Mouse (Mus musculus) liver, embryonic 12.5 days (tissue): ENCODE measurements at regions not wholly inside any gene's neighbourhood (a gene's known extent, or its start where the extent isn't known, plus 50 kb on each side); places are given as distances from the start of the nearest gene placed in this dataset.

ENCODE experiments used
- ATAC-seq: fragments of 200-750 bp; cut with Nextera tagmentation; 2 replicates; pipeline ENCODE4 v1.8.0; 2017; ENCODE audit warnings: moderate number of reproducible peaks, mild to moderate bottlenecking, moderate library complexity
- H3K27ac ChIP-seq: fragments of 300-500 bp; sonication (generic); 2 replicates; pipeline ENCODE4 v1.5.1; 2016; ENCODE audit warnings: mild to moderate bottlenecking
- H3K27me3 ChIP-seq: fragments of 300-500 bp; sonication (generic); replicated peaks from 2 replicates; pipeline ENCODE4 v1.6.1; 2016; ENCODE audit warnings: mild to moderate bottlenecking, moderate library complexity
- H3K36me3 ChIP-seq: fragments of 300-500 bp; sonication (generic); 2 replicates; pipeline ENCODE4 v1.6.1; 2016; ENCODE audit warnings: mild to moderate bottlenecking, moderate library complexity
- H3K4me1 ChIP-seq: fragments of 300-500 bp; sonication (generic); 2 replicates; pipeline ENCODE4 v1.6.1; 2016
- H3K4me2 ChIP-seq: fragments of 300-500 bp; sonication (generic); 2 replicates; pipeline ENCODE4 v1.6.1; 2016; ENCODE audit warnings: mild to moderate bottlenecking, moderate library complexity
- H3K4me3 ChIP-seq: fragments of 300-500 bp; sonication (generic); 2 replicates; pipeline ENCODE4 v1.5.1; 2016; ENCODE audit warnings: mild to moderate bottlenecking, moderate library complexity
- H3K9ac ChIP-seq: fragments of 300-500 bp; sonication (generic); 2 replicates; pipeline ENCODE4 v1.6.1; 2016; ENCODE audit warnings: mild to moderate bottlenecking, moderate library complexity
- H3K9me3 ChIP-seq: fragments of 300-500 bp; sonication (generic); replicated peaks from 2 replicates; pipeline ENCODE4 v1.6.1; 2016; ENCODE audit warnings: mild to moderate bottlenecking, moderate library complexity
- WGBS: fragments of 180-500 bp; shearing (Covaris S2); methylation state at CpG from one replicate; pipeline ENCODE4 v1.1.7; 2016; ENCODE audit not compliant: insufficient replicate concordance; 5-methylcytosine and 5-hydroxymethylcytosine counted together

DNA sequence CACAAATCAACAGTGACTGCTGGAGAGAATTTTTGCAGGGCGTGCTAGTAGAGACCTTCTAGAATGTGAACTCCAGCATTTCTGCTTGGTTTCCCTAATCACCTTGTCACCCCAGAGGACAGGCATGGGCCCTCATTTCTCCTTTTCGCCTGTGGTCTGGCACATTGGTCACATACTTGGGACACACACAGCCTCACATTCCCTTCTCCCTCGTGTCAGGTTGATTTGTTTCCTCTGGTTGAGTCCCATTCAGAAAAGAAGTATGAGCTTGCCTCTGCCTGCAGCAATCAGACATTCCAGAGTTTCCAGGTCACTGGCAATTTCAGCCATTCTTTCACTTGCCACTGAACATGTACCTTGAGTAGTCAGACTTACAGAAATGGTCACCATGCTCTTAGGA, 323.8 kb upstream of the 4931429L15Rik start:
- no peaks in the 10 kb centered on the region for H3K36me3 ChIP-seq
- WGBS, result 57% methylated on average over 3 of the region's 3 CpGs
- no peak overlapping the region for H3K27ac ChIP-seq
- H3K9me3 ChIP-seq, result no peaks in the 10 kb centered on the region
- no peak overlapping the region for H3K4me2 ChIP-seq
- no peak overlapping the region for H3K4me3 ChIP-seq
- ATAC-seq, result no peak
- no peaks in the 10 kb centered on the region for H3K4me1 ChIP-seq
- no peak overlapping the region for H3K9ac ChIP-seq
- no peaks in the 10 kb centered on the region for H3K27me3 ChIP-seq

DNA sequence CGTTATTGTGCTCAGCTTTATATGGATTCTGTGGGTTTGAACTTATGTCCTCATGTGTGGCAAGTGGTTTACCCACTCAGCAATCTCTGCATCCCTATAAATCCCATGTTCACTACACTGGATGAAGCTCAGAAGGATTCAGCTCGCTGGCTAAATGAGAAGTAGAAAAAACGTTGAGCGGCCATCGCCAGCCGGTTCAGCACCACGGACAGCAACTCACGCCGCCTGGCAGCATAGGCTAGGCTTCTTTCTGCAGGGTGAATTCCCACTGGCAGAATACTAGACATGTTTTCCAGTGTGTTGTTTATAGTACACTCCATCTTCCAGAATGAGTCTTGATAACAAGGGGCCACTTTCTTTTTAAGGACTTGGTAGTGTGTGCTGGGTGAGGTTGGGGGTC, 322.9 kb upstream of the 4931429L15Rik start:
- no peaks in the 10 kb centered on the region for H3K27me3 ChIP-seq
- no peak overlapping the region for H3K27ac ChIP-seq
- H3K4me3 ChIP-seq, result no peak overlapping the region
- ATAC-seq, result no peak
- no peaks in the 10 kb centered on the region for H3K36me3 ChIP-seq
- no peak overlapping the region for H3K9ac ChIP-seq
- H3K4me1 ChIP-seq, result no peaks in the 10 kb centered on the region
- no peak overlapping the region for H3K4me2 ChIP-seq
- 7% methylated on average over 9 of the region's 9 CpGs for WGBS
- H3K9me3 ChIP-seq, result no peaks in the 10 kb centered on the region

DNA sequence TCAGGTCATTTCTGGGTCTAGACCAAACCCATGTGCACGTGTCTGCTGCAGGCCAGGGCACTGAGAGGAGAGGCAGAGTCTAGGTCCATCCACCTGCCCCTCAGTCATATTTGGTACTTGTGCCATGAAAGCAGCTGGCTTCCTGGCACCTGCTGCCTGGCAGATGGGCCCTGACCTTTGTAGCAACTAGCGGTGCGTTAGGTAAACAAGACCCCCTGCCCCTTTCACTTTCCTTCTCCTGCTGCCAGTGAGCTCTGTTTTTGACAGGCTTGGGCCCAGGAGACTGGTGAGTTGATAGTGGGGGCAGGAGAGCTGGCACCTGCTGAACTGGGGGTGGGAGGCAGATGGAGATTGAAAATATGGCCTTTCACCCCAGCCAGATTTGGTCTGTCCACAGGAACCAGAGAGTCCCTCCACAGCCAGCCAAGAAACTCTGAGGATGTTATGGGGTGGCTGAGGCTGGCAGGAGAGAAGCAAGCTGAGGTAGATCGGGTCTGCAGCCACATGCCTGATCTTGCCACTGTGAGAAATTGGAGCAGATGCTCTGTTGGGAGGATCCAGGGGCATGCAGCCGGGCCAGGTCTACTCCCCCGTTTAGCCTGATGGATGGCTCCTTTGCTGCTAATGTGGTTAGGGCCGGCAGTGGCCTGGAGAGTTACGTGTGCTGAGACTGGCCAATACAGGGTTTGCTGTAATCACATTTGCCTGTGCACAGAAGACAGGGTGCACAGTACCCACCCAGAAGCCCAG, 316.6 kb upstream of the 4931429L15Rik start:
- no peak for ATAC-seq
- no peaks in the 10 kb centered on the region for H3K9me3 ChIP-seq
- no peak overlapping the region for H3K9ac ChIP-seq
- H3K4me3 ChIP-seq, result no peak overlapping the region
- H3K36me3 ChIP-seq, result no peaks in the 10 kb centered on the region
- H3K27ac ChIP-seq, result no peak overlapping the region
- no peaks in the 10 kb centered on the region for H3K4me1 ChIP-seq
- WGBS, result 60% methylated on average over 8 of the region's 8 CpGs
- no peak overlapping the region for H3K4me2 ChIP-seq
- no peaks in the 10 kb centered on the region for H3K27me3 ChIP-seq

DNA sequence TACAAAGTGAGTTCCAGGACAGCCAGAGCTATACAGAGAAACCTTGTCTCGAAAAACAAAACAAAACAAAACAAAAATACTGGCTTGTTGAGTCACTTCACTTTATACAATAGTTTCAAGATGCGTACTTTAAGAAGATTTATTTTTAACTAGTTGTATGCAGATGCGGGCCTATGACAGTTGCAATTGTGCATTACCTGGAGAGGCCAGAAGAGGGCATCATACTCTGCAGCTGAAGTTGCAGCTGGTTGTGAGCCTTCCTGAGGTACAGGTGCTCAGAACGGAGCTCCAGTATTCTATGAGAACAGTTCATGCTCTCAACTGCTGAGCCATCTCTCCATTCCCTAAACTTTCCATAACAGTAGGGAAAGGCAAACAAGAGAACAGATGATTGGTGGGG, 314.2 kb upstream of the 4931429L15Rik start:
- 63% methylated on average over 4 of the region's 4 CpGs for WGBS
- Histone ChIP-seq H3K9me3 (no peaks in the 10 kb centered on the region), H3K27me3 (no peaks in the 10 kb centered on the region), H3K4me1 (no peaks in the 10 kb centered on the region), H3K36me3 (no peaks in the 10 kb centered on the region), H3K9ac (no peak overlapping the region), H3K4me2 (no peak overlapping the region), H3K27ac (no peak overlapping the region), H3K4me3 (no peak overlapping the region)
- ATAC-seq, result no peak

DNA sequence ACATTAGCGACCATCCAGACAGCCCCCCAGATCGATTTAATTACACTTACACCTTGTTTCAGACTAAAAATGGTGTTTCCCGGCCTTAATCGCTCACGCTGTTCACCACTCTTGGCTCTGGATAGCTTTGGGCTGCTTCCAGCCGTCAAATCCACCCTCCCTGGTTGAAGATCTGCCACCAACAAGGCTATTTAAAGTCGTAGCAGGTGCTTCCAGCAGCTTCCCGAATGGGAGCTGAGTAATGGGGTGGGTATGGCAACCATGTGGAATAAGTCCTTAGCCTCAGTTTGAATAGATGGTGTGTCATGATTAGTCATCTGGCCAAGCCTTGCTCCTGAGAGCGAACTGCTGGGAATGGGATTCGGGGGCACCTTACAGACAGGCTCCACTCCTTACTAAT, 312.8 kb upstream of the 4931429L15Rik start:
- H3K9me3 ChIP-seq, result no peaks in the 10 kb centered on the region
- H3K4me1 ChIP-seq, result no peaks in the 10 kb centered on the region
- no peak overlapping the region for H3K9ac ChIP-seq
- H3K36me3 ChIP-seq, result no peaks in the 10 kb centered on the region
- no peak overlapping the region for H3K4me3 ChIP-seq
- no peak overlapping the region for H3K27ac ChIP-seq
- no peaks in the 10 kb centered on the region for H3K27me3 ChIP-seq
- no peak for ATAC-seq
- H3K4me2 ChIP-seq, result no peak overlapping the region
- 57% methylated on average over 10 of the region's 10 CpGs for WGBS

DNA sequence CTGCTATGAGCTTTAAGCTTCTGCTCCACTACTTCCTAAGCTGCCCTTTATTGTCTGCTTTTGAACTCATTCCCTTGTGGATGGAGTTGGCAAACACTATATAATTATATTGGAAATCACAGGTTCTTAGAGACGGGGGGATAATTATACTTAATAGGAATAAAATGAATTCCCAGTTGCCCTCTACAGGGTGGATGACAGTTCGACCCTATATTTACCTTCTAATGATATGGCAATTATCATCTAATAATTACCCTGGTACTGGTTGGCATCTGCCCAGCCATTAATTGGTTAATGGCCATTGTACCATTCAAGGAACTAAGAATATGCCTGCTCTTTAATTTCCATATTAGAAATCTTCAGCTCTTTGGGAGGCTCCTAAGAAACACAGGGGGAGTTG, 302.5 kb upstream of the 4931429L15Rik start:
- Histone ChIP-seq H3K4me1 (no peaks in the 10 kb centered on the region), H3K36me3 (no peaks in the 10 kb centered on the region), H3K4me2 (no peak overlapping the region), H3K9me3 (no peaks in the 10 kb centered on the region), H3K27me3 (no peaks in the 10 kb centered on the region), H3K4me3 (no peak overlapping the region), H3K9ac (no peak overlapping the region), H3K27ac (no peak overlapping the region)
- ATAC-seq, result no peak
- WGBS, result 57% methylated on average over 2 of the region's 2 CpGs

DNA sequence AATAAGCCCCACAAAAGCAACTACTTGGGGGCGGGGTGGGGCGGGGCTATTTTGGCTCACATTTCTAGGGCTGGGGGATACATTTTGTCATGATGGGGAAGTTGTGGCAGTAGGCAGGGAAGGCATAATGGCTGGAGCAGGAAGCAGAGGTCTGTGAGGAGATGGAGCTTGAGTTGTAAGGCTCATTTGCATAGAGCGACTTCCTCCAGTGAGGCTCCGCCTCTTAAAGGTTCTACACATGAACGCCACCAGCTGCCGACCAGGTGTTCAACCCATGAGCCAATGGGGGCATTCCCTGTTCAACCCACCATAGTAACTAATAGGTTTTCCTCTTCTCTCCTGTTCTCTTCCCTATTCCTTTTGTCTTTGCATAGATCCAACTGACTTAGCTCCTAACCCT, 302.1 kb upstream of the 4931429L15Rik start:
- 74% methylated on average over 6 of the region's 6 CpGs for WGBS
- H3K27ac ChIP-seq, result no peak overlapping the region
- no peaks in the 10 kb centered on the region for H3K36me3 ChIP-seq
- H3K4me2 ChIP-seq, result no peak overlapping the region
- H3K27me3 ChIP-seq, result no peaks in the 10 kb centered on the region
- no peak for ATAC-seq
- H3K4me3 ChIP-seq, result no peak overlapping the region
- H3K9me3 ChIP-seq, result no peaks in the 10 kb centered on the region
- no peaks in the 10 kb centered on the region for H3K4me1 ChIP-seq
- H3K9ac ChIP-seq, result no peak overlapping the region

DNA sequence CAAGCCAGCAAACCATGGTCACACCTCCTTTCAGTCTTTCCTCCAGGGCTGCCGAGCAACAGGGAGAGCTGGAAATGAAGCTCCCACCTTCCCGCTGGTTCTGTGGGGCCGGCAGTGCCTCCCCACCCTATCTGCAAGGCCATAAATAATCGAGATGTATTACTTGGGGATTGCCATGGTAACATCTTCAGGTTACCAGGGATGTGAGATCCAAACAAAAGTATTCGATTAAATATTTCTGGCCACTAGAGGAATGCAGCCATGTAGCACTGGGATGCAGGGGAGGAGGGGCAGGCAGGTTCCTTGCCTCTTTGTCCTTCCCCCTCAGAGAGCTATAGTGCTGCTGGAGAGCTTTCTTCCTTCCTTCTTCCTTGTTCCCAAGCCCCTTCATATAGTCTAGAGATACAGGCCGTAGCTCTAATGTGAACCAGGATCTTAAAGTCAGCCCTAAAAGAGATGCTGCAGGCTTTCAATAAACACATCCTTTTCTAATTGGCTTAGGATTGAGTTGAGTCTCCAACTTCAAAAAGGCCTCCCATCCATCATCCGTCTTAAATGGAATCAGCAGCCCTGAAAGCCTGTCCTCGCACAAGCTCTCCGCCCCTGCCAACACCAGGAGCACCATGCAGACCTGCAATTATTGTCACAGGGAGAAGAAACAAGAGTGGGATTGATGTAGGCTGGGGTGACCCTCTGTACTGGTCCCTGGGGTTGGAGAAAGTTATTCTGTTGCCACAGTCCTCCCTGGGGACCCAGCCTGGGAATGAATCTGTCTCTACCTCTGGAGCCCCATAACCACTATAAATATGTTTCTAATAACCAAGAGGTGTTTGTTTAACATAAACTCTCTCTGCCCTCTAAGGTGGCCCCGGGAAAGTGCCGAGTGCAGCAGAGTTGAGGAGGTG, 290.6 kb upstream of the 4931429L15Rik start:
- H3K27me3 ChIP-seq, result no peaks in the 10 kb centered on the region
- ATAC-seq, result no peak
- 0 out of 2 replicates have a peak, but pooled peaks cover 5% of the 10 kb centered on the region for H3K9me3 ChIP-seq
- H3K27ac ChIP-seq, result no peak overlapping the region
- H3K4me3 ChIP-seq, result no peak overlapping the region
- no peaks in the 10 kb centered on the region for H3K36me3 ChIP-seq
- H3K4me1 ChIP-seq, result no peaks in the 10 kb centered on the region
- 47% methylated on average over 11 of the region's 11 CpGs for WGBS
- no peak overlapping the region for H3K4me2 ChIP-seq
- no peak overlapping the region for H3K9ac ChIP-seq

DNA sequence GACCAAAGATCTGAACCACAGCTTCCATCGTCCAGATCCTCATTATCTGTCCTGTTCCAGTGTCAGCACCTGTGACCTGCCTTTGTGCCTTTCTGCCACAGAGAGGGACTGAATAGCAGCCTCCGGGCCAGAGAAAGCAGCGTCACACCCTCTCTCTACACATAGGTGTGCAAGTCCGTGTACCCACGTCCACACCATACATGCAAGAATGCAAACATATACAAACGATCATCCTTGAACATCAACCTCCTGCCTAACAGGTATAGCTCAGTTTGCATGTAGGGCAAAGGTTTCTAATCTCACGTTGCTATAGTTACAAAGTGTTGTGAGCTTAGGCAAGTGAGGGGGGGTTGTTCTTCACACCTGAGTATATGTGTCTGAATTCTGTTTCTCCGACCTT, 288.9 kb upstream of the 4931429L15Rik start:
- no peak for ATAC-seq
- 0 out of 2 replicates have a peak, but pooled peaks cover 5% of the 10 kb centered on the region for H3K9me3 ChIP-seq

DNA sequence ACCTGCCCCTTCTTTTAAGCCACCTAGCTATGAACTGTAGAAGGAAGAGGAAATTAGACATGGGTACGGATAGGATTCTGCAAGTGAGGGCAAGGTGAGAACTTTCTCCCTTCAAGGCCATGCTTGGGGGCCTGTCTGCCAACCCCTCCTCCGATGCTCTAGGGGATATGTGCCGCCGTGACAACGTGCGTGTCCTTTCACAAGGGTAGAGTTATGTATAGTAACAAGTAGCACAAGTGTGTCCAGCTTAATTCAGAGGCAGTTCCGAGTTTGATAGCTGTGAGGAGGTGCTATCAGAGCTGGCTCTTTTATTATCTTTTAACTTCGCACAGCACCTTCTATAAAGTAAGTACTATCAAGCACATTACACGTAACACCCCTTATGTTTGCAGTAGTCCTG, 281.0 kb upstream of the 4931429L15Rik start:
- Histone ChIP-seq H3K4me3 (no peak overlapping the region), H3K9ac (no peak overlapping the region), H3K27me3 (no peaks in the 10 kb centered on the region), H3K36me3 (no peaks in the 10 kb centered on the region), H3K4me2 (no peak overlapping the region), H3K9me3 (no peaks in the 10 kb centered on the region), H3K27ac (no peak overlapping the region), H3K4me1 (no peaks in the 10 kb centered on the region)
- WGBS, result 75% methylated on average over 9 of the region's 9 CpGs
- ATAC-seq, result no peak

More for the DNA sequence above, 288.9 kb upstream of the 4931429L15Rik start:
- Histone ChIP-seq H3K9ac (no peak overlapping the region), H3K27me3 (no peaks in the 10 kb centered on the region), H3K4me1 (no peaks in the 10 kb centered on the region), H3K27ac (no peak overlapping the region), H3K36me3 (no peaks in the 10 kb centered on the region), H3K4me3 (no peak overlapping the region), H3K4me2 (no peak overlapping the region)
- WGBS, result 72% methylated on average over 8 of the region's 8 CpGs

DNA sequence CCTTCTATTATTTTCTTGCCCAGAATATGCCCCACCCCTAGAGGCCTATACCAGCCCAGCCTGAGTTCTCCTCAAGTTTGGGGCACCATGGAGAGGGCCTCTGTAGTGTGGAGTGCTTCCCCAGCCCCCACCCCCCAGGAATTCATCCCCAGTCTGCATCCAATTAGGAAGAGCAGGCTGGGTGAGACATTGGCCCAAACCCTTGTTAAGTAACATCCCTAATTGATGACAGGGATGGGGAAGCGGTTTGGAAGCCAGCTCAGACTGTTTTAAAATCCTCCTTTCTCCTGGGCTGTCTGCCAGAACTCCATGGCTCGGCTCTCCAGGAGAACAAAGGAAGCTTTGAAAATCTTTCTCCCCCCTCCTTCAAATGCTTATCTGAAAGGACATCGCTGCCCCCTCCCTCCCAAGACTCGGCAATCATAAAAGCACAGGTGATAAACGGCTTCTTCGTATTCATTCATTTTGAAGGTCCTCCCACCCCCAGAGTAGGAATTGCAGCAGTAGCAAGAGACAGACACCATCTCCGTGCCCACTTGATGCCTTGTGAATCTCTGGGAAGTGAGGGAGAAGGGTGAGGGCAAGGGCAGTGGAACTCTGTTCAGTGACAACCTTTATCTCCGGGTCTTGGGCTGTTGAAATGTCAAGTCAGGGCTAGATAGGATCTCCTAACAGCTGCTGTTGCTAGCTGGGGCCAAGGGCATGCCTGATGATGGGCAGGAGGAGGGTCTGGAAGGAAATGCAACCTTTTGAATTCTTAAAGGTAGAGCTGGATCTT, 280.3 kb upstream of the 4931429L15Rik start:
- ATAC-seq, result no peak
- WGBS, result 43% methylated on average over 8 of the region's 8 CpGs
- no peaks in the 10 kb centered on the region for H3K36me3 ChIP-seq
- no peaks in the 10 kb centered on the region for H3K27me3 ChIP-seq
- H3K9me3 ChIP-seq, result no peaks in the 10 kb centered on the region
- H3K9ac ChIP-seq, result no peak overlapping the region
- H3K4me1 ChIP-seq, result no peaks in the 10 kb centered on the region
- H3K27ac ChIP-seq, result no peak overlapping the region
- H3K4me3 ChIP-seq, result no peak overlapping the region
- H3K4me2 ChIP-seq, result no peak overlapping the region

DNA sequence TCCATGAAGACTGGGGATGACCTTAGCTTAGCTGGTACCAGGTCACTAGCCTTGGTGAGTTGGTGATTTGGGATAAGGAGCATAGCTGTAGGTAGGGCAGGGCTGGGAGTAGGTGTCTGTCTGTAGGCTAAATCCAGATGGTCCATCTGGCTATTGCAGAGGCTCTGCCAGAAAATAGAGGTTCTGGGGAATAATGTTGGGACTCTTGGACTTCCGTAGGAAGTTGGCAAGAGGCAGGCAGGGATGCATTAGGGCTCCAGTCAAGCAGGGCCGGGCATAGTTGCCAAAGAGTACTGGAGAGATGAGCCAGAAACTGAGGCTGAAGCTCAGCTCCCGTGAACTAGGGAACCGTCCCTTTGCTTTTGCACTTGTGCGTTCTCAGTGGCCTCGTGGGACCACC, 278.7 kb upstream of the 4931429L15Rik start:
- Histone ChIP-seq H3K4me2 (no peak overlapping the region), H3K4me3 (no peak overlapping the region), H3K36me3 (no peaks in the 10 kb centered on the region), H3K9ac (no peak overlapping the region), H3K27me3 (no peaks in the 10 kb centered on the region), H3K4me1 (no peaks in the 10 kb centered on the region), H3K9me3 (no peaks in the 10 kb centered on the region; the same call in 1 of the 2 replicates), H3K27ac (no peak overlapping the region)
- WGBS, result 71% methylated on average over 6 of the region's 6 CpGs
- no peak for ATAC-seq
